Mouse (Mus musculus) stomach, postnatal 0 days (tissue): ENCODE data around the gene Enpp7.

Experiments
- CTCF ChIP-seq: IDR thresholded peaks from 2 replicates; pipeline ENCODE4 v1.5.1; 2016; ENCODE audit warnings: antibody characterized with exemption, low read depth, mild to moderate bottlenecking, moderate library complexity
- EP300 ChIP-seq: optimal IDR thresholded peaks from 2 replicates; pipeline ENCODE3; 2016; ENCODE audit warnings: antibody characterized with exemption

- TF ChIP-seq CTCF, result peak; percentile 84
- TF ChIP-seq EP300, result no peak
Observed at GRCm38 (mm10) chr11:118971470-118972034, 16.4 kb upstream of the Enpp7 start.
